Mouse (Mus musculus): ENCODE measurements around the gene Gm20683.

GRCm38 (mm10) chr17:25808028-25808427 lies 33.5 kb downstream of the Gm20683 start:
- TF ChIP-seq CTCF (IDR thresholded peaks at IDR 0.05) (no peak), EP300 (IDR thresholded peaks at IDR 0.05) (no peak)

Data from lung, postnatal 0 days (tissue).